Mouse (Mus musculus) intestine, embryonic 14.5 days (tissue): ENCODE results near the gene Phlda3. TPM values are rescaled to one million over a fixed set of nuclear protein-coding genes. Genes with fewer than 3 reads are reported as not detected.
A peak's percentile ranks its signal among the peaks of the same experiment; 100 is the strongest.

Experiments
- ATAC-seq: fragments of 200-750 bp; cut with Nextera tagmentation; replicated peaks from 2 replicates; pipeline ENCODE4 v1.8.0; 2017; ENCODE audit warnings: low read depth, moderate number of reproducible peaks, moderate TSS enrichment, moderate library complexity; ENCODE audit not compliant: low FRiP score, low TSS enrichment
- DNase-seq: peaks from one replicate; pipeline ENCODE4 v3.0.0-alpha.2; 2018; ENCODE audit warnings: low spot score
- H3K27ac ChIP-seq: fragments of 300-500 bp; sonication (generic); 2 replicates; pipeline ENCODE4 v1.5.1; 2014; ENCODE audit warnings: low read depth, mild to moderate bottlenecking, control low read depth
- H3K27me3 ChIP-seq: fragments of 300-500 bp; sonication (generic); replicated peaks from 2 replicates; pipeline ENCODE4 v1.6.1; 2014; ENCODE audit warnings: low read length, control low read depth; ENCODE audit not compliant: control insufficient read depth, insufficient read depth
- H3K36me3 ChIP-seq: fragments of 300-500 bp; sonication (generic); 2 replicates; pipeline ENCODE4 v1.6.1; 2014; ENCODE audit warnings: low read length, control low read depth; ENCODE audit not compliant: control insufficient read depth, insufficient read depth
- H3K4me1 ChIP-seq: fragments of 300-500 bp; sonication (generic); replicated peaks from 2 replicates; pipeline ENCODE4 v1.6.1; 2014; ENCODE audit warnings: low read length, control low read depth, mixed read lengths; ENCODE audit not compliant: control insufficient read depth, insufficient read depth
- H3K4me2 ChIP-seq: fragments of 300-500 bp; sonication (generic); 2 replicates; pipeline ENCODE4 v1.6.1; 2014; ENCODE audit warnings: low read length
- H3K4me3 ChIP-seq: fragments of 300-500 bp; sonication (generic); 2 replicates; pipeline ENCODE4 v1.5.1; 2014; ENCODE audit warnings: low read depth, low read length, control low read depth, mixed read lengths
- H3K9ac ChIP-seq: fragments of 300-500 bp; sonication (generic); 2 replicates; pipeline ENCODE4 v1.6.1; 2014; ENCODE audit warnings: mild to moderate bottlenecking, low read length
- H3K9me3 ChIP-seq: fragments of 300-500 bp; sonication (generic); 2 replicates; pipeline ENCODE4 v1.6.1; 2016; ENCODE audit warnings: low read length, control low read depth; ENCODE audit not compliant: control insufficient read depth
- WGBS: fragments of 180-500 bp; shearing (Covaris S2); extraction: QIAGEN DNeasy Blood & Tissue Kit; methylation state at CpG from one replicate; pipeline ENCODE4 v1.1.7; 2014; 5-methylcytosine and 5-hydroxymethylcytosine counted together
- polyA plus RNA-seq: library from polyadenylated mRNA; unstranded; fragments of >200 nt; fragmentation: Nextera tagmentation; extraction: Ambion mirVana; gene quantifications from 2 replicates; pipeline ENCODE4 v1.2.1, GENCODE M21; 2014

Phlda3 gene
- polyA plus RNA-seq, 1 experiment from 2014 or later, result 56.0 TPM

GRCm38 (mm10) chr1:135818481-135819086 lies 52.7 kb downstream of the Phlda3 start, which contains the start of gene Lad1:
Gene Lad1 (plus strand): TSS chr1:135818598.
- ATAC-seq (peak; percentile 78), DNase-seq (peak; percentile 82)
- H3K36me3 ChIP-seq, result no peaks in the 10 kb centered on the region
- H3K4me3 ChIP-seq, result peak within 1 kb of the TSS; percentile 51
- H3K9me3 ChIP-seq, result no peaks in the 10 kb centered on the region
- H3K27me3 ChIP-seq, result peaks cover 32% of the 10 kb centered on the region
- peaks cover 4% of the 10 kb centered on the region; the same call in 1 of the 2 replicates for H3K4me1 ChIP-seq
- peak within 1 kb of the TSS; percentile 96 for H3K4me2 ChIP-seq
- WGBS, result under 1% methylated on average over 62 of the region's 63 CpGs
- peak within 1 kb of the TSS; percentile 66 for H3K9ac ChIP-seq
- H3K27ac ChIP-seq, result peak within 1 kb of the TSS; percentile 74

Other genes with a start within 250 kb of the Phlda3 start
- 21.2 and 23.7 TPM in 2 replicates for gene Nav1, start 158.8 kb upstream of the Phlda3 start, polyA plus RNA-seq
- gene Csrp1, start 46.1 kb upstream of the Phlda3 start, polyA plus RNA-seq, result 225 and 242 TPM in 2 replicates
- gene Tnni1, start 13.3 kb downstream of the Phlda3 start, polyA plus RNA-seq, result 5.8 and 6.4 TPM in 2 replicates
- 92.9 and 105 TPM in 2 replicates for gene Lad1, start 52.5 kb downstream of the Phlda3 start, polyA plus RNA-seq
- 11.1 and 13.2 TPM in 2 replicates for gene Tnnt2, start 70.2 kb downstream of the Phlda3 start, polyA plus RNA-seq
- gene Pkp1, start 153.1 kb downstream of the Phlda3 start, polyA plus RNA-seq, result 0.08 TPM in 1 of 2 replicates, not detected in the other
- gene Igfn1, start 240.2 kb downstream of the Phlda3 start, polyA plus RNA-seq, result not detected in 2 replicates
- gene Tmem9, start 242.0 kb downstream of the Phlda3 start, polyA plus RNA-seq, result 90.6 and 99.5 TPM in 2 replicates